Mouse (Mus musculus) adrenal gland, postnatal 14 days (tissue): ENCODE data around the gene Tlr13. TPM values are rescaled to one million over a fixed set of nuclear protein-coding genes. Genes with fewer than 3 reads are reported as not detected.

Experiments
- DNase-seq: peaks from one replicate; pipeline ENCODE4 v3.0.0; 2021; ENCODE audit warnings: mixed read lengths
- long read RNA-seq, 2 experiments: library from polyadenylated mRNA; stranded (forward); transcript quantifications; one replicate each; pipeline ENCODE4 v2.0.0; 2021
- total RNA-seq: library from RNA; stranded (reverse); gene quantifications from 2 replicates; pipeline ENCODE4 v1.2.3, GENCODE M21; 2021

Tlr13 gene
- total RNA-seq, result 1.1 and 1.8 TPM in 2 replicates
- long read RNA-seq, experiment 1, result 0 reads
- long read RNA-seq, experiment 2, result 0 reads

GRCm38 (mm10) chrX:106142936-106143335 lies at the start of gene Tlr13:
Tlr13 (plus strand) TSS chrX:106143204.
- DNase-seq, result no peak

GRCm38 (mm10) chrX:106105464-106105863 lies 37.5 kb upstream of the Tlr13 start:
- peak; percentile 51 for DNase-seq

- no peak for DNase-seq
These were observed 29.1 kb upstream of the Tlr13 start for GRCm38 (mm10) chrX:106113881-106114280.

GRCm38 (mm10) chrX:106114674-106115073 lies 28.3 kb upstream of the Tlr13 start:
- no peak for DNase-seq

- DNase-seq, result no peak
These were observed 20.2 kb upstream of the Tlr13 start for GRCm38 (mm10) chrX:106122823-106123222.

- DNase-seq, result no peak
These were observed 14.7 kb upstream of the Tlr13 start for GRCm38 (mm10) chrX:106128283-106128682.

GRCm38 (mm10) chrX:106129877-106130276 lies 13.1 kb upstream of the Tlr13 start:
- no peak for DNase-seq

- DNase-seq, result peak; percentile 12
These were observed 8.1 kb upstream of the Tlr13 start for GRCm38 (mm10) chrX:106134916-106135315.

- peak; percentile 6 for DNase-seq
These were observed 7.5 kb upstream of the Tlr13 start for GRCm38 (mm10) chrX:106135484-106135883.

- no peak for DNase-seq
These were observed 7.0 kb upstream of the Tlr13 start for GRCm38 (mm10) chrX:106135916-106136575.

- DNase-seq, result no peak
These were observed 3.5 kb upstream of the Tlr13 start for GRCm38 (mm10) chrX:106139309-106140070.

- no peak for DNase-seq
These were observed 5.2 kb downstream of the Tlr13 start for GRCm38 (mm10) chrX:106148185-106148584.

- no peak for DNase-seq
These were observed 6.5 kb downstream of the Tlr13 start for GRCm38 (mm10) chrX:106149460-106149859.

GRCm38 (mm10) chrX:106154180-106154586 lies 11.2 kb downstream of the Tlr13 start:
- DNase-seq, result no peak

- no peak for DNase-seq
These were observed 12.9 kb downstream of the Tlr13 start for GRCm38 (mm10) chrX:106155892-106156291.

- peak; percentile 11 for DNase-seq
These were observed 21.0 kb downstream of the Tlr13 start for GRCm38 (mm10) chrX:106163995-106164394.

- DNase-seq, result no peak
These were observed 21.6 kb downstream of the Tlr13 start for GRCm38 (mm10) chrX:106164555-106164954.

GRCm38 (mm10) chrX:106165089-106165488 lies 22.1 kb downstream of the Tlr13 start:
- no peak for DNase-seq

- DNase-seq, result peak; percentile 80
These were observed 28.3 kb downstream of the Tlr13 start for GRCm38 (mm10) chrX:106171106-106171852.

- no peak for DNase-seq
These were observed 28.8 kb downstream of the Tlr13 start for GRCm38 (mm10) chrX:106171853-106172154.

- no peak for DNase-seq
These were observed 33.3 kb downstream of the Tlr13 start for GRCm38 (mm10) chrX:106176331-106176730.

- DNase-seq, result no peak
These were observed 41.3 kb downstream of the Tlr13 start for GRCm38 (mm10) chrX:106184279-106184678.

GRCm38 (mm10) chrX:106185706-106186105 lies 42.7 kb downstream of the Tlr13 start:
- no peak for DNase-seq
